Mouse (Mus musculus): ENCODE data around the gene Pah. TPM values are rescaled to one million over a fixed set of nuclear protein-coding genes. Genes with fewer than 3 reads are reported as not detected.

The Pah gene
- total RNA-seq, 4 experiments from 2014 or later, result 42.2 to 72.8 (median 45.1) TPM

DNA sequence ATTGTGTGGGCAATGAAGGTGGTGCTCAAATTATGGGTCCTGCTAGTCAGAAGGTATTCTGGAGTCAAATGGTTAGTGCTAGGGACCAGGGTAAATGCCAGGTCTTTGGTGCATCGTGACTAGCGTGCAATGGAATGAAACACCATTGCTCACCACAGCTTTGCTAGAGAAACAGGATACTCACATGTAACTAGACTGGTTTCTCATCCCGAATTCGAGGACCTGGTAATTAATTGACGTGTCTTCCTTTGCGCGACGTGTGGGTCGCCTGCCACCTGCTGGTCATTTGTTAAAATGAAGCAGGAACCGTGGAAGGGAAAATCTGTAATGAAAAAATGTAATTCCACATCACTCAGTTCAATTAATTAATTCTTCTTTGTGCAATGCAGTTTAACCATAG, 17.6 kb upstream of the Pah start:
- DNase-seq (ENCODE audit: low spot score), result peak; percentile 17

DNA sequence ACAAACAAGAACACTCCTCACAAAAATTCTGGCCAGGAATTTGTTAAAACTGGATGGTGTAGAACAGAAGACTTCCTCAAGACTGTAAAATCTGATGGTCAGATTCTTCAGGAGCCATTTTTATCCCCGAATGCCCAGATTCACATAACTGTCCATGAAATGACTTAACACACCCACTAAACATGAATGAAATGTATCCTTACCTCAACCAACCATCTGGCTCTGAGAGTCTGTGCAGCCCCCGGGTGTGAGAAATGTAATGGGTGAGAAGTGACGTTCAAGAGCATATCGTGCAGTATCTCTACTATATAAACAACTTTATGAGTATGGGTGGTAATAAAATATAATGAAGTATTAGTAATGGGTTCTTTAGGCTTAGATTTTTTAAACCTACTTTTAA, 13.0 kb upstream of the Pah start:
- DNase-seq (ENCODE audit: low spot score), result no peak

DNA sequence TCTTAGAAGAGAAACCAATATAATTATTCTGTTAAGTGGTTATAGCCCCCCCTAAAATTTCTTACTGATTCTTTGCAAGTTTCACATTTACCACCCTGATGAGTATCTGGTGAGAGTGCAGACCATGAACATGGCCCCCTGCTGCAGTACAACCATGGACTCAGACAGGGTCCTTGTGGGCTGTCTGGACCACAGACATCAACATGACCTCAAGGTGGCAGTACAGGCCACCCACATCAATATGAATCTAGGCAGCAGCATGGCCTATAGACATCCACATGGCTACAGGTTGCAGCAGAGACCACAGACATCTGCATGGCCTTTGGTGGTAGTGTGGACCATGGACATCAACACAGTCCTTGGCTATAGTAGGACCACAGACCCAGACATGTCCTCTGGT, 8.5 kb upstream of the Pah start:
- DNase-seq (ENCODE audit: low spot score), result no peak

DNA sequence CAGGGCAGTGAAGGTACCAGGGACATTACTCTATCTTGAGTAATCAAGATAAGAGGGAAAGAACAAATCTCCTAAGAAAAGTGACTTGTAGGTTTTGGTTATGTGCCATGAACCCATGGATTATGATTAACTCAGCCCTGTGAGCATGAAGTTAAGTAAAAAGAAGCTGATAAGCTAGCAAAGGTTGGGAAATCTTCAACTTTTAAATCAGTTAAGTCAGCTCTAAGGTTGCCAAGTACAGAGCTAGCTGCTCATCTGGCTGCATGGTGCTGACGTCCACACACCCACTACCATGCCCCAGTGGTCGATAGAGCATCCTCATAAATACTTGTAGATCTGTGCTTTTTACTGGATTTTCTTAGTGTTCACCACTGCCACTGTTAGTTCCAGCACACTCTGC, 3.0 kb upstream of the Pah start:
- no peak for DNase-seq (ENCODE audit: low spot score)

DNA sequence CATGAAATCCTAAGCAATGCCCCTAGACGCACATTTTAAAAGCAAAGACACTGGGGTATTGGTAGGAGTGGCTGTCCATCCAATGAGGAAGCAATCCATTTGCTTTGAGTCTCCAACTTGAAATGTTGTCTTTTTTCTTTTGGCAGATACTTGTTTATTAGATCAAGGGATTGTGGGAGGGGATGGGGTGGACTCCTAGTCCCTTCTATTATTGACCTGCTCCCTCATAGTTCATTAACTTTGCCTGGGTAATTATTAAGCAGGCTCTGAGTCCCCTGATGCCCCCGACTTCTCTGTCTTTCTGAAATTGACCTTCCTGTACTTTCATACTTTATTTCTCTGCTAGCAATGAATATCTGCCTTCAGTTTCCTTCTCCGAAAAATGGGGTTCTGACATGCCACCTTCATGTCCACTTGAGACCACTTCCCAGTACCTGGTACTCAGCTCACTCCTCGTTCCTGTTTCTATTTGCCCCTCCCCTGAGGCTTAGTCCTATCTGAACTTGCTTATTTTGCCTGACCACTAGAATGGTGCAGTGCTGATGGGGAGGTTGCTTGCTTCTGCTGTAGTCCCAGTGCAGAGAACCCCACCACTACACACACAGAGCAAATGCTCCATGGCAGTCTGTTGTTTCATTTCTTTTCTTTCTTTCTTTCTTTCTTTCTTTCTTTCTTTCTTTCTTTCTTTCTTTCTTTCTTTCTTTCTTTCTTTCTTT, 1.0 kb upstream of the Pah start:
- no peak for DNase-seq (ENCODE audit: low spot score)

DNA sequence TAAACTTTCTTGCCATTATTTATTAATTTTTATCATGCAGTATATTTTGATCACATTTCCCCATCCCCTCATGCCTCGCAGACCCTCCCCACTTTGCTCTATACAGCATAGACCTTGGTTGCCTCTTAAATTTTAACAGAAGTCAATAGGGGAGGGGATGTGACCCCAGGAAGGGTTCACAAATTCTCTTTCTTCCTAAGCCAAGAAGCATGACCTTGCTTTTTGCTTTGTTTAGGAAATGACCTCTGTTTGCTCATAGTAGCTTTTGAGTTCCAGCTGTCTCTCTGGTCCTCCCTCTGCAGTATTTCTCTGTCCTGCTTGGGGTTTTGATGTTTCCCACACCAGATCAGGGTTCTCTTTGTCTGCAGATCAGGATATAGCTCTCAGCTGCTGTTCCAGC, 12.6 kb downstream of the Pah start:
- DNase-seq (ENCODE audit: low spot score), result no peak

DNA sequence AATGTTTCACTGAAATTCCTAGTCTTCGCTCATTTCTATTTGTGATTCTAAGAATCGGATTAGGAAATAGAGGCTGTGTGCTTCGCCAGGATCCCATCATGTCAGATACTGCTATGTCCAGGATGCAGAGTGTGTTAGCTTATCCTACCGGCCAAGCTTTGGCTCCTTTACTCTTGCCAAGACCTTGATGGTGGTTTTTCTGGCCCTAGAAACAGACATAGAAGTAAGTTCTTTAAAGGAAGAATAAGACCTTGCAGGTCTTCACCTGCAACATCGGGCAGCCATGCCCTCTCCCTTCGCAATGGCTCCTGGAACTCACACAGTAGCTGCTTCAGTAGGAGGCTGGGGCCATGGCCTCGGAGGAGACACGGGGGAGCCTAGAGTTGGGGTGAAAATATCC, 24.2 kb downstream of the Pah start:
- no peak for DNase-seq (ENCODE audit: low spot score)

DNA sequence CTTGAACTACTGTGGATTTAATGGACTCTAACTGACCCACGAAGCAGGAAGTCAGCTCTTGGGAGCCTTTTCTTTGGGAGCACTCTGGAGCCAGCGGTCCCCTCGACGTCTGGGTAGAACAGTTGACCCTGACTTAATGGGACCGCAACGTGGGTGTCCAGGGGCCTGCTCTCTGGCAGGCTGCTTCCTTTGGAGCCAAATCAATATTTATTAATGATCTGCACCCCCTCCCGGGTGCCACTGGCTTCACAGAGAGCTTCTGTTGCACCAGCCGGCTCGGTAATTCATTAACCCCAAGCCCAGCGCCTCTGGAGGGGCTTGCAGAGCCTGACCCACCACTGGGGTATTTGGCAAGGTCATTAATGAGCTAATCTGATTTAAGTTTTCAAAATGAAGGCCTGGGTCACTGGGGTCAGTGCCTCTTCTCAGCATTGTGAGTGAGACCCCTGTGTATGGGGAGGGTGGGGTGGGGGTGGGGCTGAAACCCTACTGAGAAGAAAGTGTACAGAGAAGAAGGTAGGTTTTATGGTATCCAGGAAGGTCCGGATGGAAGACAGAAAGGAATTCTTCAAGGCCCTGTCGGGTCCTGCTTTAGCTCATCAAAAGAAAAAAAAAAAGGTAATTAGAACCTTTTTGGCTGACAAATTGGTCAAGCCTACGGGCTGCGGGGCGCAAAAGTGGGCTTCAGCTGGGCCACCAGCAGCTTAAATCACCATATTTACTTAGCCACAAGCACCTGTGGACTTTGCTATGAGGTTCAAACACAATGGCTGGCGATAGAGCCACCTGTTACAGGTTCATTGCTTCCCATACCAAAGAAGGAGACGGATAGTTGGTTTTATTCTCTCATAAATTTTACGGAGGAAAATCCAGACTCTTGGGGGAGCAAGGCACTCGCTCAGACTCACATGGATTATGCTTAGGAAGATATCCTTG, 25.0 kb downstream of the Pah start:
- DNase-seq (ENCODE audit: low spot score), result no peak

DNA sequence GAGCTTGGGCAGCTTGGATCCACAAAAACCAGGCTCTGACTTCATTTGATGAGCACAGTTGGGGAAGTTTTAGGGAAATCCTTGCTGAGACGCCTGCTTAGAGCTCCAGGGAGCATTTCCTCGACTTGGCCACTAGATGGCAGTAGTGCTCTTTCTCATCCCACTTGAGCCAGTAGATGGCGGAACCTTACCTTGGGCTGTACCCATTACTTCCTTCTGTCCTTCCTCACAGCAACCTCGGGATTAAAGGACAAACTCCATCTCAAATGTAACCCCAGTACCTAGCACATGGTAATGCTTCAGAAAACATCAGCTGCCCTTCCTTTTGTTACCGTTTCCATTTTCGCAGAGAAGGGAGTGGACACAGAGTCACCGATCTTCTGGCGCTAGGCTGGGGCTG, 31.1 kb downstream of the Pah start:
- peak; percentile 59 for DNase-seq (ENCODE audit: low spot score)

DNA sequence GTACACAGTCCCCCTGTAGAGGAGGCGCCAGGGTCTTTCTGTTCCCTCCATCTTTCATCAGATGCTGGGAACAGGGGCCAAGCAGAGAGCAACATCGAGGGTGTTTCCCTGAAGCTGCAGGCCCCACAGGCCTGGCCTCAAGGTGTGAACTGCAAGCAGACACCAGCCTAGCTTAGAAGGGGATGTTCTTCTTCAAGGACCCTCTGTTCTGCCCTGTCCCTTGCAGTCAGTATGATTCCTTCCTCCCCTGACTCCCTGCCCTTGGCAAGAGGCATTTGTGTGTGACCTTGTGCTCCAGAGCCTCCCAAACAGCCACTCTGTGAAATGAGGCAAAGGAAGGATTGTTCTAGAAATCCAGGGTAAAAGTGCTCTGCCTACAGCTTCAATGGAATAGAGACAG, 34.8 kb downstream of the Pah start:
- DNase-seq (ENCODE audit: low spot score), result no peak

DNA sequence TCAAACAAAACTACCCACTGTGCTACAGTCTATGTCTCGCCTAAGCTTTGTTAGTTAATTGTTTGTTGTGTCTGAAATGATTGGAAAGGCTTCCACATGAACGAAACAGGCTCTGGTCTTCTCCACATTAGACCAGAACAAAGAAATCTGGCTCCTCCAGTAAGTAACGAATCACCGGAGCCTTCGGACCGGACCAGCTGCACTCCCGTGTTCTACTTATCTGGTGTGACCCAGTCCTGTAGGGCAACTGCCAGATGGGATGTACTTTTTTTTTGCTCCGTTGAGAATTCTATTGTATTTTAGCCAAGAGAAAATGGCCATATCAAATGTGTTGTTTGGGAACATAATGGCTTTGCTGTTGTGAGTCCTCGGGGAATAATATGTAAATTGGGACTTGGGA, 42.2 kb downstream of the Pah start:
- peak; percentile 35 for DNase-seq (ENCODE audit: low spot score)

DNA sequence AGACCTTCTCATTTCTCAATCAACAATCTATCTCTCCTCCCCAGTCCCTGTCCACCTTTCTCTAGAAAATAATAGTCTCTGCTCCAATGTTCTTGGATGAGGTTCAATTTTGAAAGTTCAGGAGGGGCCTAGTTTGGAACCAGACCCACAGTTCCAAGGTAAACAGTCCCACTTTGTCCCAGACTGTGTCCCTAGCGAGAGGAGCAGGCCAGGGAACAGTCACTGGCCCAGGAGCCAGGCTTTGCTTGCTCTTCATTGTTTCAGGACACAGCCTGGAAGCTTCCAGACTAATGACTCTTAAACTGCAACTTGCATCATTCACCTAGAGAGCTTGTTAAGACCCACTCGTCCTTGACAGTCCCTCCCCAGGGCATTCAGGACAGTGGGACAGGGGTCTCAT, 44.1 kb downstream of the Pah start:
- peak; percentile 11 for DNase-seq (ENCODE audit: low spot score)

DNA sequence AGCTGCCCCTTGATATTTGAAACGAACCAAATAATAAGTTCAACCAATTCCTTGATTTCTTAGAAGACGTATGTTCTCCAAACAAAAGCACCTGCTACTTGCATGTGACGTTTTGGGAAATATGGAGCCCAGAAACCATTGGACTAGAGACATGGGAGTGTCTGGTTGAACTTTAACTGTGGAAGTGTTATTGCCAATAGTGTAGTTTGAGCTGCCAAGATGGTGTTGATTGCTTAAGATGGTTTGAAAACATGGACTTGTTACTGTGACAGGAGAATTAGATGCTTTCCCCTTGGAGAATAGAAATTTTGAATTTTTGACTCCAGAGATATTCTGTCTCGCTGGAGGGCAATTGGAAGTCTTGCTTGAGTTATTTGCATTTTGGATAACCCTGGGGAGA, 50.9 kb downstream of the Pah start:
- DNase-seq (ENCODE audit: low spot score), result no peak

DNA sequence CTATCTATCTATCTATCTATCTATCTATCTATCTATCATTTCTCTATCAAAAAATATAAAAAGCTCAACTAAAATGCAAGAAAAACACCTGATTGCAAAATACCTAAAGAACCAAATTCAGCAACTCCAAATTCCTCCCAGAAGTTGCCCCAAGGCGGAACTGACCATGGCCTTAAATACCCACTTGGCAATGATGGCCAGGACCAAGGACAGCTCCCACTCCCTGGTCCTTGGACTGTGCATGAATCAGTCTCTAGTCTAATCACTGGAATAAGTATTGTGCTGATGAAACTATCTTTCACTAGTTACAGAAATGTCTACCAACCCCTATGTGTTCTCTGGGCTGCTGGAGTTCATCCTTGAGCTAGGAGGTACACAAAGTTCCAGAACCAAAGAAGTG, 65.1 kb downstream of the Pah start:
- DNase-seq (ENCODE audit: low spot score), result no peak

DNA sequence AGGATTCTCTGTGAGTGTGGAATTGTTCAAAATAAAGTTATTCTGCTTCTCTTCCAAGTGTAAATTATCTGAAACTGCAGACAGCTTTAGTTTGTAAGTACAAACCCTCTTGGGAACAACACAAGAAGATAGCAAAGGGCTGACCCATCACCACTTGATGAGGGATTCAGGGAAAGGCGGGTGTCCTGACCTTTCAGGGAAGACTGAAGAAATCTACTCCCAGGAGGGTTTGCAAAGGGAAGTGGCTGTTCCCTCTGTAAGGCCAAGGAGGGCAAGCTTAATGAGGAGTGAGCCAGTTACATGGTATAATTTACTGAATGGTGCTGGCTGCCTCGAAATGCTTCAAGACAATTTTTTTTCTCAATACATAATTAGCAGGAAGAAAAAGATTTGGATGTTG, 72.3 kb downstream of the Pah start:
- peak; percentile 54 for DNase-seq (ENCODE audit: low spot score)

DNA sequence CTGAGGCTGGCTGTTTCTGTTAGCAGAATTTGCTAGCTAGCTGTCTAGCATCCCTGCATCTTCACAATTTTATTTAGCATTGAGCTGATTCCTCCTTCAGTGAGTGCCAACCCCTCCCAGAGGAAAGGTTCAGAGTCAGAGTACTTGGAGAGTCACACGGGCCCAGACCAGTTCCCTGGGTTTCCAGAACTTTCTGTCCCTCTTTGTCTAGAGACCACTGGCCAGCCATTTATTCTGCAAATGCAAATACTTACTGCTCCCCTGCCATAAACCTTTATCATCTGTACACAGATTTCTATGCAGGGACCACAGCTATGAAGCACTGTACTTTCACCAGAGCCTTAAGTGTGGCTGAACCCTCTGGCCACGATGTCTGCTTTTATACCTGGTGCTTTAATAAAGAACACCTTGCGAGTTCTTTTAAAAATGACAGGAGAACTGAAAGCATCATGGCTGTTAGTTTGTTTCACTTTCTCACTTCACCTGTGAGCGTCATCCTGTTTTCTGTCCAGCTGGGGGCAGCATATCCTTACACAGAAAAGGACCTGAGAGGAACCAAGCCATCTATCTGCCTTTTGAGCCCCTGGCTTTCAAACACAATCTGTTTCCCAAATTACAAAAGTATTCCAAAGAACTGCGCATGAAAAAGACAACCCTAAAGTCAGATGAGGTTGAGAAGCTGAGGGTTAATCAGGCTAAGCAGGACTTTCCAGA, 74.9 kb downstream of the Pah start:
- DNase-seq (ENCODE audit: low spot score), result peak; percentile 25

DNA sequence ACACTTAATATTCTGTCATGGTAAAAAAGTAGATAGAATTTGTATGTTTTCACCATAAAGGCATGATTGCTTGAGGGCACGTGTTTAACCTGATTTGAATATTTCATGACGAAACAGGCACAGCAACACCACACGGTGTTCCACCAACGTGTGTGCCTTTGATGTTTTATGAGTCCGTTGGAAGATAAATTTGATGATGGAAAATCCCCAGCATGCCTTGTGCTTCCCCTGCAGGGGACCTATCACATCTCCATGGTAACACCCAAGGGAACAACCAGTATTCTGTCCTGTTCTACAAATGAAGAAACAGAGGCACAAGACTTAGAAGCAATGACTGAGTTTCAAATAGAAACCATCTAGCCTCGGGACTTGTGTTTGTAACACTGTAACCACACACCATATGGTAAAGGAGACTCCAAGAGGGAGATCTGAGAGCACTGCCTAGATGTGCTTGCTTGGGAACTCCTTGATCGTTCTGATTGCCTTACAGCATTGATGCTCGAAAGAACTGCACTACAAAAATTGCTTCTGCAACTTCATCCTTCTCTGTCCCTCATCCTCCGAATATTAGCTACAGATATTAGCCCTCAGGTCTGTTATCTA, 75.6 kb downstream of the Pah start:
- no peak for DNase-seq (ENCODE audit: low spot score)

DNA sequence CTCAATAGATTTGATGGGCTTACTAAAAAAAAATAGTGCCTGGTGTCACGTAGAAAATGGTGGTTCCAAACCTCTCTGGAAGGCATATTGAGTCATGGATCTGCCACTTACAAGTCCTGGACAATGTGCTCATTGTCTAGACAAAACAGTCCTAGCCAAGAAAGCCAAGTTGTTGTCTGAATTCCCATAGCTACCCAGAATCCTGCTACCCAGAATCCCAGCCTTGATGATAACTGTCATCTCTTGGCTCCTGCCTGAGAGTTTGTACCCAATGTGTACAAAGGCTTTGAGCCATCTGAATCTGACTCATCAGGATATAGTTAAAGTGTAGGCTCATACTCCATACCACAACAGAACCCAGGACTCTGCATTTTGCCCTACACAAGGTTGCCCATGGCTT, 80.6 kb downstream of the Pah start:
- DNase-seq (ENCODE audit: low spot score), result no peak

DNA sequence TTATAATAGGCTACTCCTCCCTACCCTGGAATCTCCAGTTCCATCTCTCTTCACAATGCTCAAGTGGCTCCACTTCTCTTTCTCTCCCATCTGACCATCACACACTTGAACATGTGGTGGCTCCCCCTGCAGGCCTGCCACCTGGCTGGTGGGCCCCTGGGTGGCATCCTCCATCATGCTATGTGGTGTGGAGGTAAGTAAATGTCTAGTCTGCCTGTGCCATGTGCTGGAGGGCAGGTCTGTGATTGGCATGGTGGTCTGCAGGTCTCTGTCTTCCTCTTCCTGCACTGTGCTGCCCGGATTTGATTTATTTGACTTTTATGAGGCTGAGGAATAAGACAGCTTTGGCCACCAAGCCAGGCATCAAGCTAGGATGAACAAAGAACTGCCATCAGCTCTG, 103.6 kb downstream of the Pah start:
- DNase-seq (ENCODE audit: low spot score), result no peak
